Mouse (Mus musculus): ENCODE results near the gene Armc9. TPM values are rescaled to one million over a fixed set of nuclear protein-coding genes. Genes with fewer than 3 reads are reported as not detected.
A peak's percentile ranks its signal among the peaks of the same experiment; 100 is the strongest.

Gene Armc9
- total RNA-seq, 2 experiments from 2014 or later, result 2.9 to 3.3 TPM

- intact Hi-C loops (cut with DNase I), result no loop called here
- no peak for DNase-seq
Observed at GRCm38 (mm10) chr1:86303873-86304250, 149.3 kb downstream of the Armc9 start.

- intact Hi-C loops (cut with DNase I), result no loop called here
- DNase-seq, result no peak
Observed at GRCm38 (mm10) chr1:86306686-86307085, 152.1 kb downstream of the Armc9 start.

- intact Hi-C loops (cut with DNase I), result no loop called here
- DNase-seq, result no peak
Observed at GRCm38 (mm10) chr1:86307177-86307762, 152.7 kb downstream of the Armc9 start.

GRCm38 (mm10) chr1:86307871-86308641 is 153.5 kb downstream of the Armc9 start:
- DNase-seq, result no peak
- intact Hi-C loops (cut with DNase I), result no loop called here

- intact Hi-C loops (cut with DNase I), result no loop called here
- DNase-seq, result no peak
Observed at GRCm38 (mm10) chr1:86309270-86309833, 154.8 kb downstream of the Armc9 start.

- no peak for DNase-seq
- intact Hi-C loops (cut with DNase I), result no loop called here
Observed at GRCm38 (mm10) chr1:86310536-86311310, 156.1 kb downstream of the Armc9 start.

GRCm38 (mm10) chr1:86311467-86312005 is 157.0 kb downstream of the Armc9 start:
- DNase-seq, result no peak
- intact Hi-C loops (cut with DNase I), result no loop called here

GRCm38 (mm10) chr1:86312269-86312668 is 157.7 kb downstream of the Armc9 start:
- DNase-seq, result no peak
- intact Hi-C loops (cut with DNase I), result no loop called here

GRCm38 (mm10) chr1:86313096-86313771 is 158.7 kb downstream of the Armc9 start:
- DNase-seq, result no peak
- intact Hi-C loops (cut with DNase I), result no loop called here

GRCm38 (mm10) chr1:86313772-86314125 is 159.2 kb downstream of the Armc9 start:
- DNase-seq, result peak; percentile 29 to 34
- intact Hi-C loops (cut with DNase I), result no loop called here

GRCm38 (mm10) chr1:86320822-86321413 is 166.3 kb downstream of the Armc9 start:
- no peak for DNase-seq
- intact Hi-C loops (cut with DNase I), result no loop called here

Other genes with a start within 250 kb of the Armc9 start
- not detected for gene 4933407L21Rik, start 226.3 kb upstream of the Armc9 start, total RNA-seq (2021)
- not detected for gene Gpr55, start 193.8 kb upstream of the Armc9 start, total RNA-seq (2021)
- not detected for gene Spata3, start 138.0 kb upstream of the Armc9 start, total RNA-seq (2021)
- gene 2810459M11Rik, start 108.9 kb upstream of the Armc9 start, total RNA-seq (2021), result not detected
- gene Psmd1, start 90.4 kb upstream of the Armc9 start, total RNA-seq (2021), result 100 to 1,000 TPM in 1 of 2 experiments, 10 to 100 TPM in 1; 98.5 to 105 TPM
- under 1 TPM in 1 of 2 experiments, not detected in 1; 0.20 TPM for gene Htr2b, start 42.8 kb upstream of the Armc9 start, total RNA-seq (2021)
- gene Gm21972, start 21.1 kb upstream of the Armc9 start, total RNA-seq (2021), result 1 to 10 TPM; 1.7 to 2.8 TPM
- gene B3gnt7, start 148.1 kb downstream of the Armc9 start, total RNA-seq (2021), result under 1 TPM; 0.54 to 0.57 TPM
- 100 to 1,000 TPM; 122 to 125 TPM for gene Ncl, start 204.6 kb downstream of the Armc9 start, total RNA-seq (2021)

Measured in heart, postnatal 14 days (tissue).